Mouse (Mus musculus): ENCODE data around the gene Abcc4. TPM values are rescaled to one million over a fixed set of nuclear protein-coding genes. Genes with fewer than 3 reads are reported as not detected.

Gene Abcc4
- polyA plus RNA-seq, 1 experiment from 2014 or later = 2.8 TPM

DNA sequence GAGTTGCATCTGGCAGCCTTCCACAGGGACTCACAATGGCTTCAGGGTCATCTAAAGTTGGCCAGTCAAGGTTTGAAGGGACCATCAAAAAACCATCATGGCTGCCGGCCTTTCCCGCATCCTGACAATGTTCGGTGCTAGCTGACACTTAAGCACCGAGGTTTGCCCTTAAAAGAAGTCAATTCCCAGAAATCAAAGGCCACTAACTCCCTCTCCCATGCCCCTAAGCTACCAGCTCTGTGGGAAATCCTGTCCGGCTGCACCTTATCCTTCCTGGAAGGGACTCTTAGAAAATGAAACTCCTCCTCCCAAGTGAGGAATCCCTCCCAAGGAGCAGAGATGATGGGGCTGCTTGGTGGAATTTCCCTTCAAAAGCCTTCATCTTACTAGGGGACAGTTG, 14.6 kb downstream of the Abcc4 start:
- Histone ChIP-seq H3K9ac (no peak overlapping the region), H3K4me3 (ENCODE audit: low read depth, low read length) (no peak overlapping the region), H3K4me2 (no peak overlapping the region), H3K27ac (ENCODE audit: low read depth) (no peak overlapping the region), H3K9me3 (ENCODE audit: low read depth, low read length) (no peaks in the 10 kb centered on the region), H3K4me1 (ENCODE audit: insufficient read depth) (no peaks in the 10 kb centered on the region), H3K27me3 (ENCODE audit: insufficient read depth, low read length) (no peaks in the 10 kb centered on the region), H3K36me3 (ENCODE audit: insufficient read depth) (no peaks in the 10 kb centered on the region)
- no peak for TF ChIP-seq CTCF (IDR thresholded peaks at IDR 0.05; ENCODE audit: low read depth)
- ATAC-seq (ENCODE audit: insufficient read depth) = no peak
- DNase-seq = no peak
- WGBS = 77% methylated on average over 5 of the region's 5 CpGs

DNA sequence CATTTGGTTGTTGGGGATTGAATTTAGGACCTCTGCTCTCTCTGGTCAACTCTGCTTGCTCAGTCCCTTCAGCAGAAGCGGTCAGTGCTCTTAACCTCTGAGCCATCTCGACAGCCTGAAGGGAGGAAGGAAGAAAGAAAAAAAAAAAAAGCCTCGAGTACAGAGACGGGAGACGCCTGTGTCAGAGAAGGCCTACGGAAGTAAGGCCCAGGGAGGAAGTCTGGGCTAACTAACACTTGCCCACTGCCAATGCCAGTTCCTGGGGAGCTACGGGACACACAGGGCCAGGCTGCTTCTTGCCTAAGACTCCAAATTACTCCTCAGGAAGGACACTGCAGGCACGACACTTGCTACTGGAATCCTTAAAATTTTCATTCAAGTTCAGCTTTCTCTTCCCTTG, 15.1 kb downstream of the Abcc4 start:
- Histone ChIP-seq H3K36me3 (ENCODE audit: insufficient read depth) (no peaks in the 10 kb centered on the region), H3K4me3 (ENCODE audit: low read depth, low read length) (no peak overlapping the region), H3K9me3 (ENCODE audit: low read depth, low read length) (no peaks in the 10 kb centered on the region), H3K27me3 (ENCODE audit: insufficient read depth, low read length) (no peaks in the 10 kb centered on the region), H3K9ac (no peak overlapping the region), H3K4me2 (no peak overlapping the region), H3K4me1 (ENCODE audit: insufficient read depth) (no peaks in the 10 kb centered on the region), H3K27ac (ENCODE audit: low read depth) (no peak overlapping the region)
- 46% methylated on average over 8 of the region's 8 CpGs for WGBS
- ATAC-seq (ENCODE audit: insufficient read depth) (no peak), DNase-seq (peak; percentile 21)
- no peak for TF ChIP-seq CTCF (IDR thresholded peaks at IDR 0.05; ENCODE audit: low read depth)

DNA sequence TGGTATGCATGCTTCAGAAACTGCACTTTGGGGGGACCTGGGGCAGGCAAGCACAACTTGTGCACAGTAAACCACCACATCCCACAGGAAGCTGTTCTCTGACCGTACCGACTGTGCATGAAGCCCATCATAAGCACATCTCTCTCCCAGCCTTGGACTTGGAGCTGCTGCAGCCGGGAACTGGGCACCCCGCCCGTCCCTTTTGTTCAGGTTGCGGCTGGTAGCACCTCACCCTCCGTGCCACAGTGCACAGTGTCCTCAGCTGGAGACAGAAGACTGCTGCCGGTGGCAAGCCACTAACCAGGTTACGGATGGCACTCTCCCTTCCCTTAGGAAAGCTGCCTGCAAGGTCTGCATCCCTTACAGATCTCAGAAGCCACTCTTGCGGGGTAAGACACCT, 15.7 kb downstream of the Abcc4 start:
- DNase-seq = no peak
- WGBS = 67% methylated on average over 10 of the region's 10 CpGs
- H3K27me3 ChIP-seq (ENCODE audit: insufficient read depth, low read length) = no peaks in the 10 kb centered on the region
- no peak overlapping the region for H3K4me3 ChIP-seq (ENCODE audit: low read depth, low read length)
- no peaks in the 10 kb centered on the region for H3K36me3 ChIP-seq (ENCODE audit: insufficient read depth)
- H3K9me3 ChIP-seq (ENCODE audit: low read depth, low read length) = no peaks in the 10 kb centered on the region
- H3K4me1 ChIP-seq (ENCODE audit: insufficient read depth) = no peaks in the 10 kb centered on the region
- no peak for TF ChIP-seq CTCF (IDR thresholded peaks at IDR 0.05; ENCODE audit: low read depth)
- H3K4me2 ChIP-seq = no peak overlapping the region
- no peak for ATAC-seq (ENCODE audit: insufficient read depth)
- no peak overlapping the region for H3K27ac ChIP-seq (ENCODE audit: low read depth)
- H3K9ac ChIP-seq = no peak overlapping the region

DNA sequence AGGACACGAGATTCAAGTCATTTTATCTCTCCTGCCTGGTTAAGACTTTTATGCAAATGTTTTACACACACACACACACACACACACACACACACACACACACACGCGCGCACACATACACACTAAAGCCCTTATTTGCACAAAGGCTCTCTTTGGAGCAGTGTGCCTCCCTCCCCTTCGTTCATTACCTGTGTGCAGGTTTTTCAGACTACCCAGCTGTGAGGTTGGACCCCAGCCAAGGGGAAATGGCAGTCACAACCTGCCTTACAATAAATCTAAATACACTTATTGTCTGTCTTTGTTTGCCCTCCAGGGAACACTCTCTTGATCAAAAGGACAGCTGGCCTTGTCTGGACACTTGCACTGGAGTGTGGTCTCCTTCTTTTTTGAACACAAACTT, 17.4 kb downstream of the Abcc4 start:
- Histone ChIP-seq H3K36me3 (ENCODE audit: insufficient read depth) (no peaks in the 10 kb centered on the region), H3K27me3 (ENCODE audit: insufficient read depth, low read length) (no peaks in the 10 kb centered on the region), H3K4me2 (no peak overlapping the region), H3K4me3 (ENCODE audit: low read depth, low read length) (no peak overlapping the region), H3K9me3 (ENCODE audit: low read depth, low read length) (no peaks in the 10 kb centered on the region), H3K27ac (ENCODE audit: low read depth) (no peak overlapping the region), H3K9ac (no peak overlapping the region), H3K4me1 (ENCODE audit: insufficient read depth) (no peaks in the 10 kb centered on the region)
- WGBS = 57% methylated on average over 5 of the region's 5 CpGs
- DNase-seq = peak; percentile 69
- peak; percentile 68 for ATAC-seq (ENCODE audit: insufficient read depth)
- no peak for TF ChIP-seq CTCF (IDR thresholded peaks at IDR 0.05; ENCODE audit: low read depth)

DNA sequence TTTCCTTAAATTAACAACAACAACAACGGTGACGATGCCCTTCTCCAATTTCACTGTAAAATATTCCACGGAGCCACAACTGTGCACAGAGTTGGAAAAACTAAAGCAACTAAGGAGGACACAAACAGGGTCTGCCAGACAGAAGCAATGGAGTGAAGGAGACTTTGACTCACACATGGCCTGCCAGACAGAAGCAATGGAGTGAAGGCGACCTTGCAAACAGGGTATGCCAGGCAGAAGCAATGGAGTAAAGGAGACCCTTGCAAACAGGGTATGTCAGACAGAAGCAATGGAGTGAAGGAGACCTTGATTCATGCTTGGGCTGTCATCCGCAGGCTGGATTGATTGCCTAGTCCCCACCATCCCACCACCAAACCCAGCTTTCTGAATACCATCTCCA, 19.2 kb downstream of the Abcc4 start:
- no peak for ATAC-seq (ENCODE audit: insufficient read depth)
- Histone ChIP-seq H3K36me3 (ENCODE audit: insufficient read depth) (no peaks in the 10 kb centered on the region), H3K27me3 (ENCODE audit: insufficient read depth, low read length) (no peaks in the 10 kb centered on the region), H3K9me3 (ENCODE audit: low read depth, low read length) (no peaks in the 10 kb centered on the region), H3K9ac (no peak overlapping the region), H3K4me1 (ENCODE audit: insufficient read depth) (no peaks in the 10 kb centered on the region), H3K4me2 (no peak overlapping the region), H3K4me3 (ENCODE audit: low read depth, low read length) (no peak overlapping the region), H3K27ac (ENCODE audit: low read depth) (no peak overlapping the region)
- no peak for DNase-seq
- TF ChIP-seq CTCF (IDR thresholded peaks at IDR 0.05; ENCODE audit: low read depth) = no peak
- 78% methylated on average over 5 of the region's 5 CpGs for WGBS

DNA sequence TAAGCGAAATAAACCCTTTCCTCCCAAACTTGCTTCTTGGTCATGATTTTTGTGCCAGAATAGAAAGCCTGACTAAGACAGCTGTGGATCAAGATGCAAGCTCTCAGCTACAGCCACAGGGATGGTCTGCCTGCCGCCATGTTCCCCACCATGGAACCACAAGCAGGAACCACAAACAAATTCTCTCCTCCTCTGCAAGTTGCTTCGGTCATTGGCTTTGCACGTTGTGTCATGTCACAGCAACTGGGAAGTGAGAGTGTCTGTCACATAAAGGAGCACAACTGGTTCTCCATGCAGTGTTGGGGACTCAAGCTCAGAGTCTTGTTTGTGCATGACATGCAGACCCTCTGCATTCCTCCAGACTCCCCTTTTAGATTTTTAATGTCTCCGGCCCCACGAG, 20.4 kb downstream of the Abcc4 start:
- Histone ChIP-seq H3K4me1 (ENCODE audit: insufficient read depth) (no peaks in the 10 kb centered on the region), H3K9me3 (ENCODE audit: low read depth, low read length) (no peaks in the 10 kb centered on the region), H3K27me3 (ENCODE audit: insufficient read depth, low read length) (no peaks in the 10 kb centered on the region), H3K4me2 (no peak overlapping the region), H3K27ac (ENCODE audit: low read depth) (no peak overlapping the region), H3K4me3 (ENCODE audit: low read depth, low read length) (no peak overlapping the region), H3K36me3 (ENCODE audit: insufficient read depth) (no peaks in the 10 kb centered on the region), H3K9ac (no peak overlapping the region)
- TF ChIP-seq CTCF (IDR thresholded peaks at IDR 0.05; ENCODE audit: low read depth) = no peak
- DNase-seq (no peak), ATAC-seq (ENCODE audit: insufficient read depth) (no peak)
- 90% methylated on average over 6 of the region's 6 CpGs for WGBS

DNA sequence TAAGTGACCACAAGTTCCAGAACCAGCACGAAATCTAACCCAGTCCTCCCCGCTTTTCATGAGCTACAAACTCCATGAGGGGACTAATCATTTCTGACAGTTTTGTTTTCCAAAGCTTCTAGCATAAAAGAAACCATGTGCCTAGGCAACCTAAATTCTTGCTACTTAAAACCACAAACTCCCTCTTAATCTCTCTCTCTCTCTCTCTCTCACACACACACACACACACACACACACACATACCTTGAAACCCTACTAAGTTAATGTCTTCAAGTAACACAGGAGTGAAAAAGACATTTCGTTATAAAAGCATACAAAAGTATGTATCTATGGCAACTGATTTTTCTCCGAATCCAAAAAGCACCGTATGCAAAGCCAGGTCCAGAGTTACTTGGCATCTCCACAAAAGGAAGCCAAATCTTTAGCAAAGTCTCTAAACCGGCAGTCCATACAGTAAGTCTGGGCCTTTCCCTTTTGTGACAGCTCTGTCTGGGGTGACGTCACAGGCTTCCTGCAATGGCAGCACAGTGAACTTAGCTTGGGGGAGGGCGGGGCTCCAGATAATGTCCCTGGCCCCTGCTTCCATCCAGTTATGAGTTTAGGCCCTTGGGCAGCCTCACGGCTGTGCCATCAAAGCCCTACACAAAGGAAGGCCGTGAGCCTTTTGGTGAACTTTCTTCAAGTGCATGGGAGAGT, 23.5 kb downstream of the Abcc4 start:
- Histone ChIP-seq H3K27ac (ENCODE audit: low read depth) (no peak overlapping the region), H3K9ac (no peak overlapping the region), H3K4me3 (ENCODE audit: low read depth, low read length) (no peak overlapping the region), H3K27me3 (ENCODE audit: insufficient read depth, low read length) (no peaks in the 10 kb centered on the region), H3K36me3 (ENCODE audit: insufficient read depth) (no peaks in the 10 kb centered on the region), H3K4me1 (ENCODE audit: insufficient read depth) (no peaks in the 10 kb centered on the region), H3K4me2 (no peak overlapping the region), H3K9me3 (ENCODE audit: low read depth, low read length) (no peaks in the 10 kb centered on the region)
- no peak for TF ChIP-seq CTCF (IDR thresholded peaks at IDR 0.05; ENCODE audit: low read depth)
- WGBS = 66% methylated on average over 10 of the region's 10 CpGs
- DNase-seq (peak; percentile 16), ATAC-seq (ENCODE audit: insufficient read depth) (no peak)
